Mouse (Mus musculus) lung, postnatal 0 days (tissue): ENCODE measurements around the gene Grm4.

ENCODE experiments used
- CTCF ChIP-seq: IDR thresholded peaks from 2 replicates; pipeline ENCODE4 v1.5.1; 2016; ENCODE audit warnings: antibody characterized with exemption, mild to moderate bottlenecking
- EP300 ChIP-seq: IDR thresholded peaks from 2 replicates; pipeline ENCODE4 v1.6.1; 2016; ENCODE audit warnings: antibody characterized with exemption, mild to moderate bottlenecking, control low read depth

DNA sequence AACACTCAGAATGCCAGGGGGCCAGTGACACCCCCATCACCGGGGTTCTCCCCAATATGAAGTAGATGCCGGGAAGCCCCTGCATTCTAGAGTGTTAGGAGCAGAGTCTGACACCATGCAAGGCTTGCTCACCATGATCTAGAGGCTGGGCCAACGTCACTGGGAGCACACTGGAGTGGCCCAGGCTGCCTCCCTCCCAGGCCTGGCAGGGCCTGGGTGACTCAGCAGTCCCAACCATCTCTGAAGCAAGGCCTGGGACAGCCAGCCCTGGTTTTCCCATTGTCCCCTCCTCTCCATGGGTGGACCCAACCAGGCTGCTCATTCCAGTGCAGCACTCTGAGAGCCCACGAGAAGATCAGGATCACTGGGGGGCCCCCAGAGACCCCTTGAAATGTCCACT, 20.4 kb downstream of the Grm4 start:
- TF ChIP-seq CTCF, result no peak
- TF ChIP-seq EP300, result no peak
